Mouse (Mus musculus) testis, postnatal 14 days (tissue): ENCODE data around the gene Pet2.

ENCODE experiments used
- DNase-seq: peaks from one replicate; pipeline ENCODE4 v3.0.0; 2021; ENCODE audit warnings: low spot score

The Pet2 gene

DNA sequence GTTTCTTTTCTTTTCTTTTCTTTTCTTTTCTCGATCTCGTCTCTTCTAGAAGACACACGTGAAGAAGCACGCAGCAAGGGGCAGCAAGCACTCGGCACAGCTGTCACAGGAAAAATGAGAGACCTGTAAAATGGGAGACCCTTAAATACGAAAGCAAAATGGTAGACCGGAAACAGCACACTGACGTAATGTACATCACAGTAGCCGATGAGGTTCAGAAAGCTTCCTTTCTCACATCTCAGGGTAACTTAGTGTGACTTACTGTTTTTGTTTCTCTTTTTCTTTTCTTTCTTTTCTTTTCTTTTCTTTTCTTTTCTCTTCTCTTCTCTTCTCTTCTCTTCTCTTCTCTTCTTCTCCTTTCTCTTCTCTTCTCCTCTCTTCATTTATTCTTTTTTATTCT lies at the start of gene Pet2:
Gene Pet2, minus strand, starts transcription at position 101 of the 400 bp plus-strand sequence.
- peak; percentile 12 for DNase-seq
